Mouse (Mus musculus): ENCODE results near the gene Nkain1. TPM values are rescaled to one million over a fixed set of nuclear protein-coding genes. Genes with fewer than 3 reads are reported as not detected.

Gene Nkain1
- polyA plus RNA-seq, 1 experiment: 0.54 TPM

DNA sequence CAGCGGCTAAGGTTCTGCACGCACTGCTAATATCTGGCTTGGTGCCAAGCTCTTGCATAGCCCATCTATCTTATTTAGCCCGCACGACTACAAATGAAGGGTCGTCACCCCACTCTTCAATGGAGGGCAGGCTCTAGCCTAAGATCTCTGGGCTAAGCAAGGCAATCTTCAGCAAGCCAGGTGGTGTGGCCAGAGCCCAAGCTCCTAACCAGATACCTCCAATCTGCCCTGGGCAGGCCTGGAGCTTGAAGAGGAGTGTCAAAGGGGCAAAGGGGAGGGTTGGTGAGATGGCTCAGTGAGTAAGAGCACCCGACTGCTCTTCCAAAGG is 20.9 kb downstream of the Nkain1 start:
- H3K27ac ChIP-seq (ENCODE audit: insufficient read depth, low read depth, low read length): no peak overlapping the region
- no peak for TF ChIP-seq CTCF (IDR thresholded peaks at IDR 0.05; ENCODE audit: low read depth, low read length)
- TF ChIP-seq POLR2A (IDR thresholded peaks at IDR 0.05; ENCODE audit: borderline replicate concordance, low read depth, low read length): no peak
- no peak overlapping the region for H3K4me3 ChIP-seq (ENCODE audit: insufficient read depth, low read length)
- peaks cover 16% of the 10 kb centered on the region for H3K4me1 ChIP-seq (ENCODE audit: control insufficient read depth, insufficient read depth, low read length)

GRCm38 (mm10) chr4:130552312-130553120 is 21.5 kb downstream of the Nkain1 start:
- H3K4me1 ChIP-seq (ENCODE audit: control insufficient read depth, insufficient read depth, low read length): peaks cover 16% of the 10 kb centered on the region
- H3K4me3 ChIP-seq (ENCODE audit: insufficient read depth, low read length): no peak overlapping the region
- H3K27ac ChIP-seq (ENCODE audit: insufficient read depth, low read depth, low read length): no peak overlapping the region
- no peak for TF ChIP-seq CTCF (IDR thresholded peaks at IDR 0.05; ENCODE audit: low read depth, low read length)
- no peak for TF ChIP-seq POLR2A (IDR thresholded peaks at IDR 0.05; ENCODE audit: borderline replicate concordance, low read depth, low read length)

GRCm38 (mm10) chr4:130550511-130550910 is 23.5 kb downstream of the Nkain1 start:
- H3K4me1 ChIP-seq (ENCODE audit: control insufficient read depth, insufficient read depth, low read length): peaks cover 16% of the 10 kb centered on the region
- no peak for TF ChIP-seq CTCF (IDR thresholded peaks at IDR 0.05; ENCODE audit: low read depth, low read length)
- no peak for TF ChIP-seq POLR2A (IDR thresholded peaks at IDR 0.05; ENCODE audit: borderline replicate concordance, low read depth, low read length)
- no peak overlapping the region for H3K27ac ChIP-seq (ENCODE audit: insufficient read depth, low read depth, low read length)
- H3K4me3 ChIP-seq (ENCODE audit: insufficient read depth, low read length): no peak overlapping the region

- Histone ChIP-seq H3K27ac (ENCODE audit: insufficient read depth, low read depth, low read length) (no peak overlapping the region), H3K4me1 (ENCODE audit: control insufficient read depth, insufficient read depth, low read length) (peaks cover 16% of the 10 kb centered on the region), H3K4me3 (ENCODE audit: insufficient read depth, low read length) (no peak overlapping the region)
- TF ChIP-seq POLR2A (IDR thresholded peaks at IDR 0.05; ENCODE audit: borderline replicate concordance, low read depth, low read length) (no peak), CTCF (IDR thresholded peaks at IDR 0.05; ENCODE audit: low read depth, low read length) (peak; percentile 93)
These were observed 24.8 kb downstream of the Nkain1 start for GRCm38 (mm10) chr4:130549189-130549588.

GRCm38 (mm10) chr4:130546798-130547562 is 27.0 kb downstream of the Nkain1 start:
- Histone ChIP-seq H3K4me1 (ENCODE audit: control insufficient read depth, insufficient read depth, low read length) (peaks cover 12% of the 10 kb centered on the region), H3K27ac (ENCODE audit: insufficient read depth, low read depth, low read length) (no peak overlapping the region), H3K4me3 (ENCODE audit: insufficient read depth, low read length) (no peak overlapping the region)
- TF ChIP-seq CTCF (IDR thresholded peaks at IDR 0.05; ENCODE audit: low read depth, low read length) (no peak), POLR2A (IDR thresholded peaks at IDR 0.05; ENCODE audit: borderline replicate concordance, low read depth, low read length) (no peak)

GRCm38 (mm10) chr4:130544392-130544791 is 29.6 kb downstream of the Nkain1 start:
- Histone ChIP-seq H3K27ac (ENCODE audit: insufficient read depth, low read depth, low read length) (no peak overlapping the region), H3K4me1 (ENCODE audit: control insufficient read depth, insufficient read depth, low read length) (peaks cover 17% of the 10 kb centered on the region)
- no peak for TF ChIP-seq CTCF (IDR thresholded peaks at IDR 0.05; ENCODE audit: low read depth, low read length)
- no peak for TF ChIP-seq POLR2A (IDR thresholded peaks at IDR 0.05; ENCODE audit: borderline replicate concordance, low read depth, low read length)

GRCm38 (mm10) chr4:130543121-130543520 is 30.9 kb downstream of the Nkain1 start:
- peaks cover 10% of the 10 kb centered on the region for H3K4me1 ChIP-seq (ENCODE audit: control insufficient read depth, insufficient read depth, low read length)
- TF ChIP-seq POLR2A (IDR thresholded peaks at IDR 0.05; ENCODE audit: borderline replicate concordance, low read depth, low read length) (no peak), CTCF (IDR thresholded peaks at IDR 0.05; ENCODE audit: low read depth, low read length) (no peak)
- H3K27ac ChIP-seq (ENCODE audit: insufficient read depth, low read depth, low read length): no peak overlapping the region
- no peak overlapping the region for H3K4me3 ChIP-seq (ENCODE audit: insufficient read depth, low read length)

More at GRCm38 (mm10) chr4:130544392-130544791, 29.6 kb downstream of the Nkain1 start:
- H3K4me3 ChIP-seq (ENCODE audit: insufficient read depth, low read length): no peak overlapping the region

GRCm38 (mm10) chr4:130540831-130541230 is 33.1 kb downstream of the Nkain1 start:
- TF ChIP-seq POLR2A (IDR thresholded peaks at IDR 0.05; ENCODE audit: borderline replicate concordance, low read depth, low read length) (no peak), CTCF (IDR thresholded peaks at IDR 0.05; ENCODE audit: low read depth, low read length) (no peak)
- no peak overlapping the region for H3K27ac ChIP-seq (ENCODE audit: insufficient read depth, low read depth, low read length)
- peaks cover 10% of the 10 kb centered on the region for H3K4me1 ChIP-seq (ENCODE audit: control insufficient read depth, insufficient read depth, low read length)
- H3K4me3 ChIP-seq (ENCODE audit: insufficient read depth, low read length): no peak overlapping the region

- TF ChIP-seq CTCF (IDR thresholded peaks at IDR 0.05; ENCODE audit: low read depth, low read length): no peak
- no peak for TF ChIP-seq POLR2A (IDR thresholded peaks at IDR 0.05; ENCODE audit: borderline replicate concordance, low read depth, low read length)
- Histone ChIP-seq H3K4me3 (ENCODE audit: insufficient read depth, low read length) (no peak overlapping the region), H3K4me1 (ENCODE audit: control insufficient read depth, insufficient read depth, low read length) (peaks cover 10% of the 10 kb centered on the region), H3K27ac (ENCODE audit: insufficient read depth, low read depth, low read length) (no peak overlapping the region)
These were observed 34.3 kb downstream of the Nkain1 start for GRCm38 (mm10) chr4:130539706-130540105.

DNA sequence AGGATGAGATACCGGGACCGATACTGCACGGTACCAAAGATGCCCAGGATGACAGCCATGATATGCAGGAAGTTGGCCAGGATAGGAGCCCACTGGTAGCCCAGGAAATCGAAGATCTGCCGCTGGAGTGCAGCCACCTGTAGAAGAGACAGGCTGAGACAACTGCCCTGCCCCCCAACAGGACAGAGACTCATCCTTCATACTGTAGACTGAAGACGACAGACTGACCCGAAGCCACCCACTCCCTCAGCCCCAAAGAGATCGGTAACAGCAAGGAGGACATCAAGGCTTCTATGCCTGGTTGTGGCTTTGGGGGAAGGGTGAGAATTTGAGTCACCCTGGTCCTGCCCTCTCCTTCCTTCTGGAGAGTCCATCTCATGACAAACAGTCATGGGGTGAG is 34.9 kb downstream of the Nkain1 start:
- Histone ChIP-seq H3K4me3 (ENCODE audit: insufficient read depth, low read length) (no peak overlapping the region), H3K4me1 (ENCODE audit: control insufficient read depth, insufficient read depth, low read length) (peaks cover 10% of the 10 kb centered on the region), H3K27ac (ENCODE audit: insufficient read depth, low read depth, low read length) (no peak overlapping the region)
- no peak for TF ChIP-seq POLR2A (IDR thresholded peaks at IDR 0.05; ENCODE audit: borderline replicate concordance, low read depth, low read length)
- TF ChIP-seq CTCF (IDR thresholded peaks at IDR 0.05; ENCODE audit: low read depth, low read length): no peak

Measured in bone marrow macrophage, adult 2 months (primary cell).